Comparison of ENCODE assay signal across 36 mouse cellular contexts in the genomic region with DNA sequence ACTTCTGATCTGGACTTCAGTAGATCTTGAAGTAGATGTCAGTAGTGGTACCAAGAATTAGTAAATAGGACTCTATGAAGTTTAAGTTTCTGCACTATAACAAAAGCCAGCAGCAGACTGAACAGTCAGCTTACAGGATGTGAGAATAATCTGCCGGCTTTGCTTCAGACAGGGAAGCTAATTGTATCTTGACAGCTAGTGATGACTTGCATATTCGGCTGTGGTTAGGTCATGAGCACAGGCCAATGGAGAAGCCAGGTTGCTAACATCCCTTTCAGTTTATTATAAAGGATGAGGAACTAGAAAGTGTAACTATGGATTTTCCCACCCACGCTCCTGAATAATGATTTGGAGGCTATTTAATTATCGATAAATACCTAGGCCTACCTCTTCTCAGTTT. TPM values are rescaled to one million over a fixed set of nuclear protein-coding genes. Genes with fewer than 3 reads are reported as not detected.
A peak's percentile ranks its signal among the peaks of the same experiment; 100 is the strongest.
DNase-seq lines count a peak whose midpoint lies in the region; ATAC-seq and TF ChIP-seq lines count a peak whose summit lies in the region.
"Had no signal": no experiment of that assay in that cellular context is flagged by ENCODE, and none has a peak within 500 bp of the region (broad histone marks: within the 10 kb centered on the region; RNA-seq: fewer than 3 reads in every experiment).

No protein-coding gene starts in this region.

- TF ChIP-seq CTCF in liver, adult 2 months (IDR thresholded peaks at IDR 0.05; ENCODE audit: low read depth, low read length) = no peak

- H3K9me3 ChIP-seq in liver, embryonic 12.5 days (replicated peaks) = no peaks in the 10 kb centered on the region
- no peaks in the 10 kb centered on the region for H3K9me3 ChIP-seq in megakaryocyte, embryonic 14.5 days
- no peaks in the 10 kb centered on the region for H3K9me3 ChIP-seq in forebrain, embryonic 16.5 days (ENCODE audit: control insufficient read depth, low read length)
- H3K9me3 ChIP-seq: embryonic facial prominence, embryonic 13.5 days; forebrain, embryonic 10.5 days; forebrain, embryonic 15.5 days; heart, embryonic 15.5 days; hindbrain, embryonic 12.5 days; intestine, embryonic 15.5 days; limb, embryonic 12.5 days; midbrain, embryonic 13.5 days; neural tube, embryonic 12.5 days had no signal

- no peaks in the 10 kb centered on the region for H3K36me3 ChIP-seq in liver, adult 2 months (ENCODE audit: control insufficient read depth, insufficient read depth, low read length)
- no peaks in the 10 kb centered on the region for H3K36me3 ChIP-seq in liver, embryonic 12.5 days
- H3K36me3 ChIP-seq in megakaryocyte, embryonic 14.5 days (replicated peaks; ENCODE audit: low read length) = no peaks in the 10 kb centered on the region
- H3K36me3 ChIP-seq in forebrain, embryonic 16.5 days (ENCODE audit: control insufficient read depth, insufficient read depth) = no peaks in the 10 kb centered on the region
- H3K36me3 ChIP-seq: embryonic facial prominence, embryonic 13.5 days; forebrain, embryonic 10.5 days; forebrain, embryonic 15.5 days; heart, embryonic 15.5 days; hindbrain, embryonic 12.5 days; intestine, embryonic 15.5 days; limb, embryonic 12.5 days; midbrain, embryonic 13.5 days; neural tube, embryonic 12.5 days had no signal

- H3K9ac ChIP-seq in liver, adult 2 months (ENCODE audit: low read depth, low read length) = no peak overlapping the region
- H3K9ac ChIP-seq in liver, embryonic 12.5 days = no peak overlapping the region
- no peak overlapping the region for H3K9ac ChIP-seq in forebrain, embryonic 16.5 days (replicated peaks; ENCODE audit: low read depth, low read length)
- H3K9ac ChIP-seq: embryonic facial prominence, embryonic 13.5 days; forebrain, embryonic 15.5 days; heart, embryonic 15.5 days; hindbrain, embryonic 12.5 days; intestine, embryonic 15.5 days; limb, embryonic 12.5 days; liver, postnatal 0 days; midbrain, embryonic 13.5 days; neural tube, embryonic 12.5 days had no signal

- H3K4me2 ChIP-seq in liver, embryonic 12.5 days = no peak overlapping the region
- H3K4me2 ChIP-seq in forebrain, embryonic 16.5 days (ENCODE audit: low read length) = no peak overlapping the region
- H3K4me2 ChIP-seq: embryonic facial prominence, embryonic 13.5 days; forebrain, embryonic 15.5 days; heart, embryonic 15.5 days; hindbrain, embryonic 12.5 days; intestine, embryonic 15.5 days; limb, embryonic 12.5 days; liver, embryonic 11.5 days; midbrain, embryonic 13.5 days; neural tube, embryonic 12.5 days had no signal

- H3K4me3 ChIP-seq in liver, adult 2 months (ENCODE audit: insufficient read depth, low read depth, low read length) = no peak overlapping the region
- no peak overlapping the region for H3K4me3 ChIP-seq in liver, embryonic 12.5 days
- peak overlapping the region; percentile 56 for H3K4me3 ChIP-seq in megakaryocyte, embryonic 14.5 days (replicated peaks)
- no peak overlapping the region for H3K4me3 ChIP-seq in forebrain, embryonic 16.5 days (replicated peaks; ENCODE audit: low read length)
- H3K4me3 ChIP-seq: embryonic facial prominence, embryonic 13.5 days; forebrain, embryonic 10.5 days; forebrain, embryonic 15.5 days; heart, embryonic 15.5 days; hindbrain, embryonic 12.5 days; intestine, embryonic 15.5 days; limb, embryonic 12.5 days; midbrain, embryonic 13.5 days; neural tube, embryonic 12.5 days had no signal

- no peaks in the 10 kb centered on the region for H3K79me2 ChIP-seq in liver, adult 2 months (ENCODE audit: control insufficient read depth, insufficient read depth, low read length)

- TF ChIP-seq POLR2A in liver, adult 2 months (IDR thresholded peaks at IDR 0.05; ENCODE audit: extremely low read depth, insufficient read depth, low read length) = no peak

- H3K4me1 ChIP-seq in liver, adult 2 months (ENCODE audit: control insufficient read depth, insufficient read depth, low read length) = no peaks in the 10 kb centered on the region
- H3K4me1 ChIP-seq in liver, embryonic 12.5 days = peaks cover under 1% of the 10 kb centered on the region; the same call in 1 of the 2 replicates
- H3K4me1 ChIP-seq in megakaryocyte, embryonic 14.5 days = peaks cover 43% of the 10 kb centered on the region
- peaks cover under 1% of the 10 kb centered on the region for H3K4me1 ChIP-seq in forebrain, embryonic 16.5 days (replicated peaks; ENCODE audit: control insufficient read depth, insufficient read depth, low read length)
- H3K4me1 ChIP-seq: embryonic facial prominence, embryonic 13.5 days; intestine, embryonic 15.5 days; limb, embryonic 12.5 days; neural tube, embryonic 12.5 days had no signal

- DNase-seq in liver, adult 2 months (ENCODE audit: extremely low read depth, low read depth, low spot score) = peak; percentile 15
- DNase-seq in adrenal gland, adult 18-20 months (ENCODE audit: low spot score in 2 of 2) = no peak
- DNase-seq in layer of hippocampus, postnatal 10 days (ENCODE audit: low spot score in 2 of 2) = no peak
- DNase-seq: adrenal gland, adult 2 months; cerebellum, adult 11 months; cerebellum, adult 9-10 months; kidney, adult 9 months; kidney, postnatal 10 days; layer of hippocampus, adult 9-11 months; liver, postnatal 0 days; right cerebral cortex, postnatal 4 days; thymus, adult 2 months; thymus, postnatal 36 days had no signal

- ATAC-seq in liver, embryonic 12.5 days = no peak
- ATAC-seq in common myeloid progenitor, adult 5-6 weeks (replicated peaks; ENCODE audit: low read depth, poor library complexity, severe bottlenecking) = peak; percentile 84
- peak; percentile 76 for ATAC-seq in neutrophil, adult 5-6 weeks (ENCODE audit: extremely low read depth, insufficient number of reproducible peaks, low FRiP score, poor library complexity, severe bottlenecking)
- ATAC-seq in forebrain, embryonic 16.5 days = no peak
- ATAC-seq: forebrain, embryonic 15.5 days; hindbrain, postnatal 0 days; intestine, embryonic 15.5 days; liver, postnatal 0 days; midbrain, embryonic 13.5 days had no signal

- H3K27me3 ChIP-seq in liver, adult 2 months (ENCODE audit: control insufficient read depth, insufficient read depth, low read length) = no peaks in the 10 kb centered on the region
- no peaks in the 10 kb centered on the region for H3K27me3 ChIP-seq in liver, embryonic 12.5 days (replicated peaks)
- H3K27me3 ChIP-seq in megakaryocyte, embryonic 14.5 days (replicated peaks) = no peaks in the 10 kb centered on the region
- H3K27me3 ChIP-seq in forebrain, embryonic 16.5 days (replicated peaks; ENCODE audit: control insufficient read depth, insufficient read depth, low read length) = no peaks in the 10 kb centered on the region
- H3K27me3 ChIP-seq: embryonic facial prominence, embryonic 13.5 days; forebrain, embryonic 15.5 days; heart, embryonic 15.5 days; hindbrain, embryonic 12.5 days; intestine, embryonic 15.5 days; limb, embryonic 12.5 days; midbrain, embryonic 13.5 days; neural tube, embryonic 12.5 days had no signal

- H3K27ac ChIP-seq in liver, adult 2 months (replicated peaks; ENCODE audit: insufficient read depth, low read depth, low read length) = no peak overlapping the region
- H3K27ac ChIP-seq in liver, embryonic 12.5 days = no peak overlapping the region
- no peak overlapping the region for H3K27ac ChIP-seq in forebrain, embryonic 16.5 days (ENCODE audit: low read length)
- H3K27ac ChIP-seq: embryonic facial prominence, embryonic 13.5 days; forebrain, embryonic 10.5 days; forebrain, embryonic 15.5 days; heart, embryonic 15.5 days; hindbrain, embryonic 12.5 days; hindbrain, postnatal 0 days; intestine, embryonic 15.5 days; limb, embryonic 12.5 days; midbrain, embryonic 13.5 days; neural tube, embryonic 12.5 days; stomach, postnatal 0 days had no signal

- WGBS in liver, adult 2 months = 70% methylated on average over 4 of the region's 4 CpGs
- 48% methylated on average over 4 of the region's 4 CpGs for WGBS in liver, embryonic 12.5 days (ENCODE audit: insufficient replicate concordance)
- 88% methylated on average over 4 of the region's 4 CpGs for WGBS in forebrain, embryonic 16.5 days

RNA-seq across cellular contexts. Expression of a gene that starts 4.3 kb away (rescaled TPM):
- total RNA-seq in liver, adult 2 months (2014; rRNA removed) = 2.9 and 3.4 TPM in 2 replicates
- polyA plus RNA-seq in liver, adult 2 months (2012; rRNA removed) = 0.55 and 1.5 TPM in 2 replicates
- polyA plus RNA-seq in liver, embryonic 12.5 days (2016; fragmentation: Nextera tagmentation; extraction: Ambion mirVana) = 12.2 and 12.7 TPM in 2 replicates
- total RNA-seq in common myeloid progenitor, adult 5-6 weeks (2017) = 44.7 and 57.1 TPM in 2 replicates
- polyA plus RNA-seq in megakaryocyte, embryonic 14.5 days (2012; ENCODE audit: insufficient read depth, low replicate concordance) = 0.63 and 2.7 TPM in 2 replicates
- 13.3 and 13.4 TPM in 2 replicates for total RNA-seq in neutrophil, adult 5-6 weeks (2017)
- 1 to 10 TPM; 6.9 to 7.3 TPM for total RNA-seq in adrenal gland, adult 18-20 months (2021)
- 12.7 TPM in 2 replicates for polyA plus RNA-seq in forebrain, embryonic 16.5 days (2015; fragmentation: Nextera tagmentation; extraction: Ambion mirVana)
- total RNA-seq in layer of hippocampus, postnatal 10 days (2021) = 10 to 100 TPM in 1 of 2 experiments, 1 to 10 TPM in 1; 9.9 to 11.5 TPM

RNA-seq across cellular contexts. Expression of a gene that starts 20.9 kb away (rescaled TPM):
- total RNA-seq in liver, adult 2 months (2014; rRNA removed) = not detected in 2 replicates
- polyA plus RNA-seq in liver, adult 2 months (2012; rRNA removed) = not detected in 2 replicates
- not detected in 2 replicates for polyA plus RNA-seq in liver, embryonic 12.5 days (2016; fragmentation: Nextera tagmentation; extraction: Ambion mirVana)
- total RNA-seq in common myeloid progenitor, adult 5-6 weeks (2017) = not detected in 2 replicates
- polyA plus RNA-seq in megakaryocyte, embryonic 14.5 days (2012; ENCODE audit: insufficient read depth, low replicate concordance) = not detected in 2 replicates
- 0.12 TPM in 1 of 2 replicates, not detected in the other for total RNA-seq in neutrophil, adult 5-6 weeks (2017)
- total RNA-seq in adrenal gland, adult 18-20 months (2021) = not detected
- 0.04 TPM in 1 of 2 replicates, not detected in the other for polyA plus RNA-seq in forebrain, embryonic 16.5 days (2015; fragmentation: Nextera tagmentation; extraction: Ambion mirVana)
- total RNA-seq in layer of hippocampus, postnatal 10 days (2021) = under 1 TPM; 0.23 to 0.42 TPM
- total RNA-seq: adrenal gland, adult 2 months; adrenal gland, postnatal 4 days; gastrocnemius, adult 8-10 months; heart, postnatal 25 days had no signal
- polyA plus RNA-seq: adrenal gland, adult 2 months; embryonic facial prominence, embryonic 13.5 days; forebrain, embryonic 10.5 days; forebrain, embryonic 15.5 days; gonadal fat pad, adult 2 months; heart, embryonic 15.5 days; hindbrain, embryonic 12.5 days; intestine, embryonic 15.5 days; limb, embryonic 12.5 days; liver, embryonic 11.5 days; liver, postnatal 0 days; lung, embryonic 16.5 days; neural tube, embryonic 12.5 days; spleen, adult 2 months; stomach, postnatal 0 days; thymus, adult 2 months had no signal

Comparison
In these comparisons a context has a peak if more than half of its experiments do, and no peak if none do; other contexts are left out.
1. ATAC-seq: peak in common myeloid progenitor, adult 5-6 weeks (single experiment) and neutrophil, adult 5-6 weeks (single experiment); none in liver, embryonic 12.5 days (single experiment) and forebrain, embryonic 16.5 days (single experiment).